Mouse (Mus musculus) heart, adult 2 months (tissue): Measurements from ENCODE around the gene Plet1. TPM values are rescaled to one million over a fixed set of nuclear protein-coding genes. Genes with fewer than 3 reads are reported as not detected.

ENCODE experiments used
- DNase-seq, 2 experiments: peaks; one replicate each; pipeline ENCODE4 v3.0.0; 2021
- H3K27ac ChIP-seq: fragments of 200-600 bp; 2 replicates; pipeline ENCODE4 v1.8.1; 2022
- H3K27me3 ChIP-seq: fragments of 200-500 bp; 2 replicates; pipeline ENCODE4 v1.6.1; 2012; ENCODE audit warnings: mild to moderate bottlenecking, low read length, inconsistent platforms, mixed read lengths; ENCODE audit not compliant: control insufficient read depth, insufficient read depth
- H3K36me3 ChIP-seq: fragments of 200-500 bp; 2 replicates; pipeline ENCODE4 v1.6.1; 2012; ENCODE audit warnings: low read length, inconsistent platforms; ENCODE audit not compliant: control insufficient read depth, insufficient read depth
- H3K4me1 ChIP-seq: fragments of 200-500 bp; 2 replicates; pipeline ENCODE4 v1.6.1; 2011; ENCODE audit warnings: low read length; ENCODE audit not compliant: control insufficient read depth, insufficient read depth
- H3K4me3 ChIP-seq: fragments of 200-600 bp; 2 replicates; pipeline ENCODE4 v1.8.1; 2022
- H3K79me2 ChIP-seq: fragments of 200-500 bp; replicated peaks from 2 replicates; pipeline ENCODE4 v1.6.1; 2012; ENCODE audit warnings: mild to moderate bottlenecking, inconsistent platforms, low read length, moderate library complexity, mixed read lengths; ENCODE audit not compliant: control insufficient read depth, insufficient read depth
- H3K9ac ChIP-seq: fragments of 200-500 bp; 2 replicates; pipeline ENCODE4 v1.6.1; 2012; ENCODE audit warnings: low read depth, mild to moderate bottlenecking, control low read depth, inconsistent platforms, low read length, mixed read lengths
- CTCF ChIP-seq: fragments of 200-600 bp; IDR thresholded peaks from 2 replicates; pipeline ENCODE4 v1.8.1; 2022; ENCODE audit warnings: antibody characterized with exemption, mild to moderate bottlenecking, moderate library complexity
- EP300 ChIP-seq: fragments of 200-500 bp; IDR thresholded peaks from 2 replicates; pipeline ENCODE4 v1.6.1; 2011; ENCODE audit warnings: low read depth, low read length, control low read depth; ENCODE audit not compliant: insufficient read depth
- POLR2A ChIP-seq: fragments of 200-500 bp; IDR thresholded peaks from 2 replicates; pipeline ENCODE4 v1.6.1; 2011; ENCODE audit warnings: mild to moderate bottlenecking, low read depth, low read length, control low read depth; ENCODE audit not compliant: insufficient read depth
- WGBS: fragments of 180-500 bp; shearing (Covaris S2); methylation state at CpG from one replicate; pipeline ENCODE4 v1.1.7; 2018; 5-methylcytosine and 5-hydroxymethylcytosine counted together
- intact Hi-C: fragments of 180-260 bp; cut with DNase I; formaldehyde crosslinking; loops from one replicate; pipeline ENCODE4 v1.15.1; 2025
- polyA plus RNA-seq: library from polyadenylated mRNA; depleted of rRNA; stranded (reverse); fragments of >200 nt; gene quantifications from 2 replicates; pipeline ENCODE4 v1.2.3, GENCODE M21; 2012; rRNA removed
- total RNA-seq, 2 experiments: library from RNA; stranded (reverse); gene quantifications; 2 replicates each; pipeline ENCODE4 v1.2.3; 2021

Gene Plet1
- total and polyA plus RNA-seq, 3 experiments: 0.82 to 4.0 (median 2.0) TPM

- 32% methylated on average over 12 of the region's 12 CpGs for WGBS
- Histone ChIP-seq H3K36me3 (no peaks in the 10 kb centered on the region), H3K27me3 (no peaks in the 10 kb centered on the region), H3K27ac (peak within 1 kb of the TSS; percentile 31; the same call in 1 of the 2 replicates), H3K4me3 (no peak within 1 kb of the TSS; the same call in 1 of the 2 replicates), H3K79me2 (no peaks in the 10 kb centered on the region), H3K9ac (no peak within 1 kb of the TSS), H3K4me1 (no peaks in the 10 kb centered on the region)
- intact Hi-C loops: no loop called here
- TF ChIP-seq POLR2A (0 out of 2 replicates have a peak, but pooled peaks have one; percentile 13), EP300 (no peak), CTCF (no peak)
- peak; percentile 38 to 49 for DNase-seq
These were observed 60.1 kb downstream of the Plet1 start, which contains the start of gene Il18 for GRCm38 (mm10) chr9:50554241-50555093. Gene Il18, plus strand, starts transcription at chr9:50554827.

DNA sequence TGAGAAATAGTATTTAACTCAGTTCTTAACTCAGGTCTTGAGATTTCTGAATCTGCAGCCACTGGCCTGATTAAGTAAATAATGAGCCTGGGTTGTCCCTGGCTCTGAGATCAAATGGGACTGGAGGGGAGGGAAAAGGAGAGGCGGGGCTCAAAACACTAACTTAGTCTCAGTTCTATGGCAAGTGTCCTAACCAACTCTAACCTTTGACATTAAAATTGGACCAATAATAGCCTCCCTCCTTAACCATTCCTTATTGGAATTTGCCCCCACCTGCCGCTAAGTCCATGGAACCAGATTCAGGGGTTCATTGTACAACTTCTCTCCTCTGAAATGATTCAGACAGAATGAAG, 60.7 kb downstream of the Plet1 start, which contains the start of gene Bco2:
TSS of gene Bco2 (minus strand) at position 88 of the 353 bp plus-strand sequence.
- H3K4me1 ChIP-seq: no peaks in the 10 kb centered on the region
- no peaks in the 10 kb centered on the region for H3K36me3 ChIP-seq
- no peak for DNase-seq
- WGBS: 65% methylated on average over 2 of the region's 2 CpGs
- TF ChIP-seq EP300 (no peak), CTCF (no peak), POLR2A (no peak)
- intact Hi-C loops: no loop called here
- peak within 1 kb of the TSS; percentile 31; the same call in 1 of the 2 replicates for H3K27ac ChIP-seq
- no peaks in the 10 kb centered on the region for H3K27me3 ChIP-seq
- no peak within 1 kb of the TSS; the same call in 1 of the 2 replicates for H3K4me3 ChIP-seq
- H3K9ac ChIP-seq: no peak within 1 kb of the TSS
- no peaks in the 10 kb centered on the region for H3K79me2 ChIP-seq

Other genes starting within 250 kb of the Plet1 start
- 100 to 1,000 TPM; 477 to 494 TPM for gene Rpl10-ps3, start 149.6 kb upstream of the Plet1 start, total RNA-seq
- gene Rpl10-ps3, start 149.6 kb upstream of the Plet1 start, polyA plus RNA-seq: 69.3 and 113 TPM in 2 replicates
- gene Pts, start 34.2 kb downstream of the Plet1 start, total RNA-seq: 10 to 100 TPM; 24.8 to 30.2 TPM
- 28.7 and 63.3 TPM in 2 replicates for gene Pts, start 34.2 kb downstream of the Plet1 start, polyA plus RNA-seq
- 1 to 10 TPM; 1.0 to 1.2 TPM for gene Il18, start 60.3 kb downstream of the Plet1 start, total RNA-seq
- gene Il18, start 60.3 kb downstream of the Plet1 start, polyA plus RNA-seq: 0.53 and 1.6 TPM in 2 replicates
- gene Bco2, start 60.7 kb downstream of the Plet1 start, total RNA-seq: under 1 TPM; 0.39 to 0.50 TPM
- gene Bco2, start 60.7 kb downstream of the Plet1 start, polyA plus RNA-seq: 0.32 and 0.33 TPM in 2 replicates
- gene Tex12, start 66.8 kb downstream of the Plet1 start, total RNA-seq: not detected
- not detected in 2 replicates for gene Tex12, start 66.8 kb downstream of the Plet1 start, polyA plus RNA-seq
- 100 to 1,000 TPM; 593 to 673 TPM for gene Sdhd, start 109.3 kb downstream of the Plet1 start, total RNA-seq
- gene Sdhd, start 109.3 kb downstream of the Plet1 start, polyA plus RNA-seq: 722 and 984 TPM in 2 replicates
- gene Timm8b, start 109.4 kb downstream of the Plet1 start, total RNA-seq: 100 to 1,000 TPM; 251 to 294 TPM
- 289 and 341 TPM in 2 replicates for gene Timm8b, start 109.4 kb downstream of the Plet1 start, polyA plus RNA-seq
- gene Pih1d2, start 122.8 kb downstream of the Plet1 start, total RNA-seq: under 1 TPM in 1 of 2 experiments, not detected in 1; 0.31 TPM
- gene Pih1d2, start 122.8 kb downstream of the Plet1 start, polyA plus RNA-seq: 0.50 and 0.66 TPM in 2 replicates
- gene Nkapd1, start 122.9 kb downstream of the Plet1 start, total RNA-seq: 10 to 100 TPM; 11.9 to 13.2 TPM
- 3.1 and 4.6 TPM in 2 replicates for gene Nkapd1, start 122.9 kb downstream of the Plet1 start, polyA plus RNA-seq
- 100 to 1,000 TPM; 364 to 415 TPM for gene Dlat, start 165.3 kb downstream of the Plet1 start, total RNA-seq
- gene Dlat, start 165.3 kb downstream of the Plet1 start, polyA plus RNA-seq: 175 and 243 TPM in 2 replicates
- 1 to 10 TPM; 3.4 to 5.4 TPM for gene Dixdc1, start 245.0 kb downstream of the Plet1 start, total RNA-seq
- 2.6 and 4.9 TPM in 2 replicates for gene Dixdc1, start 245.0 kb downstream of the Plet1 start, polyA plus RNA-seq